Mouse (Mus musculus) left cerebral cortex, adult 9 months (tissue): ENCODE results near the gene Zfp697.
A peak's percentile ranks its signal among the peaks of the same experiment; 100 is the strongest.
"Not testable (repeated sequence)": the region's sequence is repeated elsewhere in the genome, so short reads cannot be mapped to it uniquely, and the experiment has no call there.

Experiments
- DNase-seq, 2 experiments: peaks; one replicate each; pipeline ENCODE4 v3.0.0; 2022; ENCODE audit warnings: low spot score in 2 of 2

The Zfp697 gene

DNA sequence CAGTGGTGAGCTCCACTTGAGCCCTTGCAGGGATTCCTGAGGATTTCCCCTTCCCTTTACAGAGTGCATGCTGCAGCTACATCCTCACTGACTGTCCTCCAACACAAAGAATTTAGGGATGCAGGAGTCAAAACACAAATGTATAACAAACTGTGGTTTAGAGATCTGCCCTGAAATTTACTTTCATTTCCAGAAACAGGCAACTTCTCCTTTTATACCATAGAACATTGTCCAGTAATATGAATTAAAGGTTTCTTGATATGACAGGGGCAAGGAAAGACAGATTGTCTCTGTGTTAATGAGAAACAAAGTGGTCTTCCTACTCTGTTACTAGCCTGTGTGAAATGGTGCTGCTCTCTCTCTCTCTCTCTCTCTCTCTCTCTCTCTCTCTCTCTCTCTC, 115.1 kb downstream of the Zfp697 start:
- not testable (repeated sequence) for DNase-seq

DNA sequence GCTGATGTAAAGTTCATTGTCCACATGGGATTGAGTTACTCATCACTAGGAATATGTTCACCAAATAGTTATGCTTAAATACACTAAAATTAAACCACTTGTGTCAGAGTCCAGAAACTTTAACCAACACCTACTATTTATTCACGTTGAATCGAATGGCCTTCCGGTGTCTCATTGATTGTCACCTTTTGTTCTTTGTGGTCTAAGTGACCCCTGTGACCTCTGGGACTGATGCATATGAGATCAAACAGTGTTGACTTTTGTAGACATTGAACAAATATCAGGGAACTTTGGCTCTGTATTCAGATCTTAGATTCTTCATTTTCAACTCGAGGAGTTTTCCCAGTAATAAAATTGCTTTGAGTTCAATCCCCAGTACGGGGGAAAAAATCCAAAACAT, 125.0 kb downstream of the Zfp697 start:
- DNase-seq, result not testable (repeated sequence)

DNA sequence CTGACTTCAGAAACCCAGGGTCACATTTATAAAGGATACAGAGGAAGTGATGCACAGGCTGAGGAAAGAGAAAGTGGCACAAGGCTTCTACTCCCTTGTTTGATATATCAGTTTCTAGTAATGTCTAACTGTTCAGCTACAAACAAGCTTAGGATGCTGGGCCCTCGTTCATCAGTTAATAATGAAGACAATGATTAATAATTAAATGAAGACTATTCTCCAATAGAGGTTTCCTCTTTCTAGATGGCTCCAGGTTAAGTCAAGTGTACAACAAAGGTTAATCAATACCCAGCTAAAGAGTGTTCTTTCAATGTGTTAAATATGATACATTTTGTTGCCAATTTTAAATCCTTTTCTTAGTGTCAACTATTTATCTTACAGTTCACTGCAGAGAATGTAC, 128.2 kb downstream of the Zfp697 start, which contains the start of gene Hsd3b4:
TSS of gene Hsd3b4 (minus strand) at position 101 of the 400 bp plus-strand sequence.
- not testable (repeated sequence) for DNase-seq

DNA sequence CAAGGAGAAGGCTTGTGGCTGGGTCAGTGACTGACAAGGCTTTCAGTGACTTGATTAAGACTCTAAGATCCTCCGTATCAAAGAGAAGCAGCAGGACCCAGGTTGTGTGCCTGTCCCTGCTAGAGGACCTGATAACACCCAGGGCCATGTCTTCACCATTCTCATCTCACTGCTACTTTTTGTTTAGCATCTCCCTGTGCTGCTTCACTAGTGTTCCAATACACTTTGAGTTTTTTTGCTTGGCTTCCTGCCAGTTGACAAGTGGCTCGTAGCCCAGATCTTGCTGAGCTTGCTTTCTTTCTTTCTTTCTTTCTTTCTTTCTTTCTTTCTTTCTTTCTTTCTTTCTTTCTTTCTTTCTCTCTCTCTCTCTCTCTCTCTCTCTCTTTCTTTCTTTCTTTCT, 140.5 kb downstream of the Zfp697 start:
- not testable (repeated sequence) for DNase-seq

DNA sequence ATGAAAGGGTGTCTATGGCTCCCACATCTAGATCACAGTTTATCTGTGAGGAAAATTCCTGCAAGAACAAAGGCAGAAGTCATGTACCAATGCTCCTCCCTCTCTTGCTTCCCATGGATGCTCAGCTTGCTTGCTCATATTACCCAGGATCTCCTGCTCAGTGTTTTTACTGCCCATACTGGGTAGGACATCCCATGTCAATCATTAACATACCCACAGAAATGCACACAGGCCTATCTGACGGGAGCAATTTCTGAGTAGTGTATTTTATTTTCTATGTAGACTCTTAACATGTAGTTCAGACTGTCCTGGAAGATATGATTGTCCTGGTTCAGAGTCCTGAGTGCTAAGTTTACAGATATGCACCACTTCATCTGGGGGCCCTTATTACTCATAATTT, 142.3 kb downstream of the Zfp697 start:
- DNase-seq, result not testable (repeated sequence)

DNA sequence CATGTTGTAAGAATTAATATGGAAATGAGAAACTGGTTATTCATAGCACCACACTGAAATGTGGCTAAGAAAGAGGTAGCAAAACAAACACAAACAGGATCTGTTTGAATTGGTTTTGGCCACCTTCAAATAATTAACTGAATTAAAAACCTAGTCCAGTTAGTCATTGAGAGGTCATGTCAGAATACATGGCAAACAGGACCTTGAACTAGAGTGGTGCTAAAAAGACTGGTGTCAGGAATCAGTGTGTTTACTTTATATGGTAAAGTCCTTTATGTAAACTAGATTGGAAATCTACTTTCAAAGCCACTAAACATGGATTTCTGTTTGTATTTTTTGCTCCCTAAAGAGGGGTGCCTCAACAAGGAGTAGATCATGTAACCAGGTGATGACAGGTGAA, 142.7 kb downstream of the Zfp697 start:
- not testable (repeated sequence) for DNase-seq

DNA sequence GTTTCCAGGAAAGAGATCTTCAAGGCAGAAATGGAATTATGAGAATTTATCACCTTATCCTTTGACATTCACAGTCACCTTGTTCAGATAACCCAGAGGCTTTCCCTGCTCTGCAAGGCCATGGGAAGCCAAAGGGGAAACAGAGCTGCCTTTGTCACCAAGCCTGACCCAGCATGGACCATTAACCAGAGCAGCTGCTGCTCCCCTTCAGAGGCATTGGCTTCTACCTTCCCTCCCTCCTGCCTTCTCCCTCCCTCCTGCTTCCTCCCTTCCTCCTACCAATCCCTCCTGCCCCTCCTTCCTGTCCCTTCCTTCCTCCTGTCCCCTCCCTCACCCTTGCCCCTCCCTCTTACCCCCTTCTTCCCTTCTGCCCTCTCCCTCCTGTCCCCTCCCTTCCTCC, 165.4 kb downstream of the Zfp697 start:
- not testable (repeated sequence) for DNase-seq

DNA sequence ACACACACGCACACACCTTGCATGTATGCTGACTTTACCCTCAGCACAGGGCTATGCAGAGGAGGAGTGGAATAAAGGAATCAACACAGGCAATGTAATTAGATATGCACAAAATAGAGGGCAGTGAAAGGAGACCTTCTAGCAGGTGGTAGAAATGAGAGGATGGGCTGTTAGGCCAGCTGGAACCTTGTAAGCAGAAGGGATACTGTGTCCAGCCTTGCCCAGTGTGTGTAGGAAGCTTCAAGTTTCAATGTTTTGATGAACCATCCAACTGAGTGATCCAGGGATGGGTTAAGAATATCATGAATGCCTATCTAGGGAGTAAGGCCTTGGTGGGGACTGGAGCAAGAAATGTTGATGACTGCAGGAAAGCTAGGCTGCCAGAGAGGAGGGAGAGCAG, 166.2 kb downstream of the Zfp697 start:
- not testable (repeated sequence) for DNase-seq

DNA sequence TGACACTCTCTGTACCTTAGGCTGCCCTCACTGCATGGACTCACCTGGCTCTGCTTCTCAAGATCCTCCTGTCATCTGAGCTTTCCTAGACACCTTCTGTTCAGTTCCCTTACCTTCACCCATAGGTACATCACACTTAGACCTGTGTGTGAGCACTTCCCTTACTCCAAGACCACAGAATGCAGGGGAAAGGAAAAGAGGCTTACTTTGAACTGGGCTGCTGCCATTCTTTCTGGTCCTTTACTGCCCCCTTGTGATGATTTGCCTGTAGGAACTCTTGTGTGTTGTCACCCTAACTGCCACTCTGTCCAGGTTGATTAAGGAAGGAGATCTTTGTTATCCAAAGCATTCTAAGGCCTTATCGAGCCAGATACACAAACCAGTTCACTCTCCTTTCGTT, 168.0 kb downstream of the Zfp697 start:
- DNase-seq, result not testable (repeated sequence)

DNA sequence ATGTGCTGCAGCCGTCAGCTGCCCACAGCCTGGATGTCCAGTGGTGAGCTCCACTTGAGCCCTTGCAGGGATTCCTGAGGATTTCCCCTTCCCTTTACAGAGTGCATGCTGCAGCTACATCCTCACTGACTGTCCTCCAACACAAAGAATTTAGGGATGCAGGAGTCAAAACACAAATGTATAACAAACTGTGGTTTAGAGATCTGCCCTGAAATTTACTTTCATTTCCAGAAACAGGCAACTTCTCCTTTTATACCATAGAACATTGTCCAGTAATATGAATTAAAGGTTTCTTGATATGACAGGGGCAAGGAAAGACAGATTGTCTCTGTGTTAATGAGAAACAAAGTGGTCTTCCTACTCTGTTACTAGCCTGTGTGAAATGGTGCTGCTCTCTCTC, 168.6 kb downstream of the Zfp697 start:
- not testable (repeated sequence) for DNase-seq

DNA sequence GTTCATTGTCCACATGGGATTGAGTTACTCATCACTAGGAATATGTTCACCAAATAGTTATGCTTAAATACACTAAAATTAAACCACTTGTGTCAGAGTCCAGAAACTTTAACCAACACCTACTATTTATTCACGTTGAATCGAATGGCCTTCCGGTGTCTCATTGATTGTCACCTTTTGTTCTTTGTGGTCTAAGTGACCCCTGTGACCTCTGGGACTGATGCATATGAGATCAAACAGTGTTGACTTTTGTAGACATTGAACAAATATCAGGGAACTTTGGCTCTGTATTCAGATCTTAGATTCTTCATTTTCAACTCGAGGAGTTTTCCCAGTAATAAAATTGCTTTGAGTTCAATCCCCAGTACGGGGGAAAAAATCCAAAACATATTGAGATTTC, 178.4 kb downstream of the Zfp697 start:
- not testable (repeated sequence) for DNase-seq

DNA sequence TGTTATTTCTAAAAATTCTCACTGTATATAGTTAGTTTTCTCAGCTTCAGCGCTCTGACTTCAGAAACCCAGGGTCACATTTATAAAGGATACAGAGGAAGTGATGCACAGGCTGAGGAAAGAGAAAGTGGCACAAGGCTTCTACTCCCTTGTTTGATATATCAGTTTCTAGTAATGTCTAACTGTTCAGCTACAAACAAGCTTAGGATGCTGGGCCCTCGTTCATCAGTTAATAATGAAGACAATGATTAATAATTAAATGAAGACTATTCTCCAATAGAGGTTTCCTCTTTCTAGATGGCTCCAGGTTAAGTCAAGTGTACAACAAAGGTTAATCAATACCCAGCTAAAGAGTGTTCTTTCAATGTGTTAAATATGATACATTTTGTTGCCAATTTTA, 181.6 kb downstream of the Zfp697 start:
- DNase-seq, result not testable (repeated sequence)

DNA sequence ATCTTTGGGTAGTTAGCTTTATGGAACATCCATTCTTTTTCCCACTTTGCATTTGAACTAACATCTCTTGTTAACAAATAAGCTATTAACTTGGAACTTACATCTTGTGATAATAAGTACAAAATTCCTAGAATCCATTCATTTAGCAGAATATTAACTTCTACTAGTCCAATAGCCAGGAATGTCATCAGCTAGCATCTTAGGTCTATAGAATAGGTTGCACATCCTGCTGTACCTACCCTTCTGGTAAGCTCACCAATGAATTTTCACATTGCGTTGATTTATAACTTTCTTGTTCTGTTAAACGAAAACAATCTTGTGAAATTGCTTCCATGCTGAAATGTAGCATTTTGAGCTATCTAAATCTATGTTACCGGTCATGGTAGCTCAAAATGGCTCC, 182.6 kb downstream of the Zfp697 start:
- not testable (repeated sequence) for DNase-seq

DNA sequence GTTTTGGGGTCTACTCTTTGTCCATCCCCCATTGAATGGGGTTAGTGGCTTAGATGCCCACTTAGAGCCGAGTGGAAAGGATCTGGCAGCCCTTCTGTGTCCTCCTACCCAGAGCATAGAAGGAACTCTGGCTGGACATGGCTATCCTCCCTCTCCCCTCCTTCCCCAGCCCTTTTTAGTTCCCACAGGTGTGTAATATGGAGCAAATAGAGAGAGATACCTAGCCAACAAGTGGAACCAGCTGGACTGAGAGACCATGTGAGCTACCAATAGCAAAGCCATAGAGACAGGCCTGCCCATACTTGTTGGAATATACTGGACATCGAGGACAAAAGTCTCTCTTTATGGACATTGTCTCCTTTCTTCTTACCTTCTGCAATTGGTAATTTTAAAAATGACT, 185.5 kb downstream of the Zfp697 start:
- not testable (repeated sequence) for DNase-seq

DNA sequence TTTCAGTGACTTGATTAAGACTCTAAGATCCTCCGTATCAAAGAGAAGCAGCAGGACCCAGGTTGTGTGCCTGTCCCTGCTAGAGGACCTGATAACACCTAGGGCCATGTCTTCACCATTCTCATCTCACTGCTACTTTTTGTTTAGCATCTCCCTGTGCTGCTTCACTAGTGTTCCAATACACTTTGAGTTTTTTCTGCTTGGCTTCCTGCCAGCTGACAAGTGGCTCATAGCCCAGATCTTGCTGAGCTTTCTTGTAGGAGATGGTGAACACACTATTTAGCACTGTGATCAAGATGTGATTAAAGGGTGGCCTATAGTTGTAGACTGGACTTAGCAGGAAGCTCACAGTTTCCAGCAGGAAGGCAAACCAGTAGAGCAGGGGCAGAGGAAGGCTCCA, 198.8 kb downstream of the Zfp697 start:
- DNase-seq, result peak; percentile 33 to 83

DNA sequence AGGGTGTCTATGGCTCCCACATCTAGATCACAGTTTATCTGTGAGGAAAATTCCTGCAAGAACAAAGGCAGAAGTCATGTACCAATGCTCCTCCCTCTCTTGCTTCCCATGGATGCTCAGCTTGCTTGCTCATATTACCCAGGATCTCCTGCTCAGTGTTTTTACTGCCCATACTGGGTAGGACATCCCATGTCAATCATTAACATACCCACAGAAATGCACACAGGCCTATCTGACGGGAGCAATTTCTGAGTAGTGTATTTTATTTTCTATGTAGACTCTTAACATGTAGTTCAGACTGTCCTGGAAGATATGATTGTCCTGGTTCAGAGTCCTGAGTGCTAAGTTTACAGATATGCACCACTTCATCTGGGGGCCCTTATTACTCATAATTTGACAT, 199.9 kb downstream of the Zfp697 start:
- DNase-seq, result not testable (repeated sequence)

DNA sequence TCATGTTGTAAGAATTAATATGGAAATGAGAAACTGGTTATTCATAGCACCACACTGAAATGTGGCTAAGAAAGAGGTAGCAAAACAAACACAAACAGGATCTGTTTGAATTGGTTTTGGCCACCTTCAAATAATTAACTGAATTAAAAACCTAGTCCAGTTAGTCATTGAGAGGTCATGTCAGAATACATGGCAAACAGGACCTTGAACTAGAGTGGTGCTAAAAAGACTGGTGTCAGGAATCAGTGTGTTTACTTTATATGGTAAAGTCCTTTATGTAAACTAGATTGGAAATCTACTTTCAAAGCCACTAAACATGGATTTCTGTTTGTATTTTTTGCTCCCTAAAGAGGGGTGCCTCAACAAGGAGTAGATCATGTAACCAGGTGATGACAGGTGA, 200.4 kb downstream of the Zfp697 start:
- not testable (repeated sequence) for DNase-seq

DNA sequence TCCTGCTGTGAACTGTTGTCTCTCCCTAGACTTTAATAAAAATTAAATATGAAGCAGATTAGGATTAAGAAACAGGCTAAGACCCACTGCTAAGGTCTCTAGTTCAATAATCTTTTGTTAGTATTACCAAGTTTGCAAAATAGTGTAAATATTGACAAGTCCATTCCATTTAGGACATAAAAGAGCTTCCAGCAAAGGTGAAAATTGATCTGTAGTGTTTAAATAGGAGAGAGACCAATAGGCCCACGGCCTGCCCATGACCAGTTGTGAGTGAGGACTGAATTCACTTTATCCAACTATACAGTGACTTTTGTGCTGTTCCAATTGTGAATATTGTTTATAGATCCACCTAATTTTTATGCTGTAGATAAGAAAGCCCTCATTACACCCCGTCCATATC, 205.5 kb downstream of the Zfp697 start:
- DNase-seq, result no peak

DNA sequence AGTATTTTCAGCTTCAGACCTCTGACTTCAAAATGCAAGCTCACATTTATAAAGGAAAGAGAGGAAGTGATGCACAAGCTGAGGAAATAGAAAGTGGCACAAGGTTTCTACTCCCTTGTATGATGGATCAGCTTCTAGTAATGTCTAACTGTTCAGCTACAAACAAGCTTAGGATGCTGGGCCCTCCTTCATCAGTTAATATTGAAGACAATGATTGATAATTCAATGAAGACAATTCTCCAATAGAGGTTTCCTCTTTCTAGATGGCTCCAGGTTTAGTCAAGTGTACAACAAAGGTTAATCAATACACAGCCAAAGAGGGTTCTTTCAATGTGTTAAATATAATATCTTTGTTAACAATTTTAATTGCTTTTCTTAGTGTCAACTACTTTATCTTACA, 206.4 kb downstream of the Zfp697 start, which contains the start of gene Gm10681:
TSS of gene Gm10681 (minus strand) at position 101 of the 400 bp plus-strand sequence.
- no peak for DNase-seq

DNA sequence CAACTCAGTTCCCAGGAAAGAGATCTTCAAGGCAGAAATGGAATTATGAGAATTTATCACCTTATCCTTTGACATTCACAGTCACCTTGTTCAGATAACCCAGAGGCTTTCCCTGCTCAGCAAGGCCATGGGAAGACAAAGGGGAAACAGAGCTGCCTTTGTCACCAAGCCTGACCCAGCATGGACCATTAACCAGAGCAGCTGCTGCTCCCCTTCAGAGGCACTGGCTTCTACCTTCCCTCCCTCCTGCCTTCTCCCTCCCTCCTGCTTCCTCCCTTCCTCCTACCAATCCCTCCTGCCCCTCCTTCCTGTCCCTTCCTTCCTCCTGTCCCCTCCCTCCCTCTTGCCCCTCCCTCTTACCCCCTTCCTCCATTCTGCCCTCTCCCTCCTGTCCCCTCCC, 231.3 kb downstream of the Zfp697 start:
- not testable (repeated sequence) for DNase-seq

DNA sequence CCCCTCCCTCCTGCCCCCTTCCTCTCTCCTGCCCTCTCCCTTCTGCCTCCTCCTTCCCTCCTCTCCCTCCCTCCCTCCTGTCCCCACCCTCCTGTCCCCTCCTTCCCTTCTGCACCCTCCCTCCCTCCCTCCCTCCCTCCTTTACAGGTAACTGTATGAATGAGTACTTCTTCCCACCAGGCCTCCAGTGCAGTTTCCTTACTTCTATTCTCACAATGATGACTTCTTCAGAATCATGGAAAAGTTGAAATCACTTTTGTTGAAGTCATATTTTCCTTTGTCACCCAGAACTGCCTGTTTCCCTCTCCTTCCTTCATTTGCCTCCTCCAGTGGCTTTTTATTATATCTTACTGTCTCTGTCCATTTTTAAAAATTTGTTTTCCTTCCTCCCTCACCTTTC, 231.7 kb downstream of the Zfp697 start:
- DNase-seq, result no peak

DNA sequence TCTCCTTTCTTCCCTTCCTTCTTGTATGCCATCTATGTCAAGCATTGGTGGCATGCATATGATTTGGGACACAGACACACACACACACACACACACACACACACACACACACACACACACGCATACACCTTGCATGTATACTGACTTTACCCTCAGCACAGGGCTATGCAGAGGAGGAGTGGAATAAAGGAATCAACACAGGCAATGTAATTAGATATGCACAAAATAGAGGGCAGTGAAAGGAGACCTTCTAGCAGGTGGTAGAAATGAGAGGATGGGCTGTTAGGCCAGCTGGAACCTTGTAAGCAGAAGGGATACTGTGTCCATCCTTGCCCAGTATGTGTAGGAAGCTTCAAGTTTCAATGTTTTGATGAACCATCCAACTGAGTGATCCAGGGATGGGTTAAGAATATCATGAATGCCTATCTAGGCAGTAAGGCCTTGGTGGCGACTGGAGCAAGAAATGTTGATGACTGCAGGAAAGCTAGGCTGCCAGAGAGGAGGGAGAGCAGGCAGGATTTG, 232.2 kb downstream of the Zfp697 start:
- DNase-seq, result not testable (repeated sequence)

DNA sequence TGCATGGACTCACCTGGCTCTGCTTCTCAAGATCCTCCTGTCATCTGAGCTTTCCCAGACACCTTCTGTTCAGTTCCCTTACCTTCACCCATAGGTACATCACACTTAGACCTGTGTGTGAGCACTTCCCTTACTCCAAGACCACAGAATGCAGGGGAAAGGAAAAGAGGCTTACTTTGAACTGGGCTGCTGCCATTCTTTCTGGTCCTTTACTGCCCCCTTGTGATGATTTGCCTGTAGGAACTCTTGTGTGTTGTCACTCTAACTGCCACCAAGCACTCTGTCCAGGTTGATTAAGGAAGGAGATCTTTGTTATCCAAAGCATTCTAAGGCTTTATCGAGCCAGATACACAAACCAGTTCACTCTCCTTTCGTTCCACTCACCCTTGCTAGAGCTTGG, 234.0 kb downstream of the Zfp697 start:
- DNase-seq, result not testable (repeated sequence)

DNA sequence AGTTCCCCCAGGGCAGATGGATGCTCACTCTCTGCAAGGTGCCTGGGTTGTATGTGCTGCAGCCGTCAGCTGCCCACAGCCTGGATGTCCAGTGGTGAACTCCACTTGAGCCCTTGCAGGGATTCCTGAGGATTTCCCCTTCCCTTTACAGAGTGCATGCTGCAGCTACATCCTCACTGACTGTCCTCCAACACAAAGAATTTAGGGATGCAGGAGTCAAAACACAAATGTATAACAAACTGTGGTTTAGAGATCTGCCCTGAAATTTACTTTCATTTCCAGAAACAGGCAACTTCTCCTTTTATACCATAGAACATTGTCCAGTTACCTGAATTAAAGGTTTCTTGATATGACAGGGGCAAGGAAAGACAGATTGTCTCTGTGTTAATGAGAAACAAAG, 234.5 kb downstream of the Zfp697 start:
- DNase-seq, result not testable (repeated sequence)
